Mouse (Mus musculus): ENCODE data around the gene Cacna2d3. TPM values are rescaled to one million over a fixed set of nuclear protein-coding genes. Genes with fewer than 3 reads are reported as not detected.

The Cacna2d3 gene
- total RNA-seq, 2 experiments from 2014 or later, result 0.23 to 0.31 TPM

- DNase-seq, result no peak
Measured at GRCm38 (mm10) chr14:29385500-29385899, 336.2 kb downstream of the Cacna2d3 start.

DNA sequence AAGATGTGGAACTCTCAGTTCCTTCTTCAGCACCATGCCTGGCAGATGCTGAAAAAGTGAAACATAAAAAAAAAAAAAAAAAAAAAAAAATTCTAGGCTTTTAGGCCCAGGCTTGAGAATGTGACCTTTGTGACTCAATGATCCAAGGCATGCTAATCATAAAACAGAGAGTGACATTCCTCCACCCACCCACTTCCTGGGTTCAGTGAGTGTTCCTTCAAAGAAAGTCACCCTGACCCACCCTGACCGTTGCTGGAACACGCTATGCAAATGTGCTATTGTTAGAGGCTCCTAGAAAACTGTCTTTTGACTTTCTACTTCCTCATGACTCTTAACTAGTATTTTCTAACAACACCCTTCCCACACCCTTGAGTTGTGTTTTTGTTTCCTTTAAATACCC lies 338.9 kb downstream of the Cacna2d3 start:
- DNase-seq, result no peak

GRCm38 (mm10) chr14:29366911-29367310 lies 354.8 kb downstream of the Cacna2d3 start:
- DNase-seq, result no peak

- DNase-seq, result peak; percentile 7
Measured at GRCm38 (mm10) chr14:29362448-29362847, 359.2 kb downstream of the Cacna2d3 start.

GRCm38 (mm10) chr14:29350627-29351026 lies 371.0 kb downstream of the Cacna2d3 start:
- no peak for DNase-seq

- no peak for DNase-seq
Measured at GRCm38 (mm10) chr14:29341581-29341980, 380.1 kb downstream of the Cacna2d3 start.

DNA sequence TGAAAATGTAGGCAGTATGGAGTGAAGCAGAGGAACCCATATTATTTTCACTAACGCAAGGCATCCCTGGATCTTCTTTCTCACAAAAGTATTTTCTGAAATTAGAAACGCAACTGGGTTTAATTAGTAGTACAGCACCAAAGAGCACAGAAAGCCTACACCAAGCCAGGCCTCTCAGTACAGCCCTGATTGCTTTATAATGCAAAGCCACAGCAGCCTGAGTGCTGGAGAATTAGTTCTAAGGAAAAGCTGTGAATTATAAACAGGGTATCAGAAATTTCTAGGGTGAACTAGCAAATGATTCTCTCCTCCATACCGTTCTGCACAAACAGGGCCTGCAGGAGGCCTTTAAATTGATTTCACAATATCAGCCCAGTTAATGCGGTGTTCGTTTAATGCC lies 380.9 kb downstream of the Cacna2d3 start:
- no peak for DNase-seq

GRCm38 (mm10) chr14:29334897-29335296 lies 386.8 kb downstream of the Cacna2d3 start:
- DNase-seq, result no peak

GRCm38 (mm10) chr14:29334216-29334615 lies 387.4 kb downstream of the Cacna2d3 start:
- DNase-seq, result no peak

DNA sequence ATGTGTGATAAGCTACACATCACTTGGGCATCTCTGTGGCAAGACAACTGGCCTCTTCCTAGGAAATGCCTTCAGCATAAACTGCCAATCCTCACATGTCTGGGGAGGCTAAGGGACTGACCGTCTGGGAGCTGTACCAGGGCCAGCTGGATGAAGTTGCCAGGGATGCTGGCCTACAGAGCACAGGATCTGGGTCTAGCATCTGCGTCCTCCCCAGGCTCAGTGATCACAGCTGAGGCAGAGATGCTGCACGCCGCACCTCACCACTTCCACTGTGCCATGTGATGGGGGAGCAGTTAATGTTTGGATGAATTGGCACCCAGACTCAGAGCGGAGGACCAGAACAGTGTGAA lies 397.3 kb downstream of the Cacna2d3 start:
- no peak for DNase-seq

GRCm38 (mm10) chr14:29323718-29324429 lies 397.8 kb downstream of the Cacna2d3 start:
- DNase-seq, result no peak

DNA sequence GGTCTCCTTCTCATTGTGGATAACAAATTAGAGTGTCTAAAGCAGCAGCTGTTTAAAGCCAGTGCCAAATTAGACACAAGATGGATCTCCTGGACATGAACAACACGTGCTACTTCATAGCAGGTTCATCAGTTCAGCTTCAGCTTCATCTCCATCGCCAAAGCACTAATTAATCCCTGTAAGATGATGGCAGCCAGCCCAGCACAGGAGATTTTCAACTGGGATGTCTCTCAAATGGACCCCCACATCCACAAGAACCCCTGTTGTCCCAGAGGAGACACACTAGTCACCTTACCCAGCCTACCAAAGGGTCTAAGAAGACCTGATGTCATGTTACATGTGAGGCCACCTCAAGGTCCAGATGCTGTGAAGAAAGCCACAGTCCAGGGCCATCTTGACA lies 408.2 kb downstream of the Cacna2d3 start:
- DNase-seq, result no peak

DNA sequence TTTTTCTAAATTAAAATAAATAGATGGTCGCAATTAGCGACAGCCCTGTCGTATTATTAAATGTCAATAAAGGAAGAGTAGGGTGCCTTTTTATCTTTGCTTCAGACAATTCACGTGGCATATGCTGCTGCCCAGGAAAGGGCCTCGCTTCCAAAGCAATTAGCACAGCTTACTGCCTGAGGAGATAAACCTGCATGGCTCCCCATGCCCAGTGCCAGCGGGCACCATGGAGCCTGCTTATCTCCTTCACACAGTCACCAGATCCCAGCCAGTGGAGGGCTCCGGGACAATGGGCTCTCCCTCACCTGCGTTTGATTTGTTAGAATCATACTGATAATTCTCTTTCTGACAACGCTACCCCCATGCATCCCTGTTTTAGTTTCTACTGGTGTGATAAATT lies 416.0 kb downstream of the Cacna2d3 start:
- no peak for DNase-seq

- no peak for DNase-seq
Measured at GRCm38 (mm10) chr14:29296185-29296754, 425.4 kb downstream of the Cacna2d3 start.

- no peak for DNase-seq
Measured at GRCm38 (mm10) chr14:29278901-29279300, 442.8 kb downstream of the Cacna2d3 start.

DNA sequence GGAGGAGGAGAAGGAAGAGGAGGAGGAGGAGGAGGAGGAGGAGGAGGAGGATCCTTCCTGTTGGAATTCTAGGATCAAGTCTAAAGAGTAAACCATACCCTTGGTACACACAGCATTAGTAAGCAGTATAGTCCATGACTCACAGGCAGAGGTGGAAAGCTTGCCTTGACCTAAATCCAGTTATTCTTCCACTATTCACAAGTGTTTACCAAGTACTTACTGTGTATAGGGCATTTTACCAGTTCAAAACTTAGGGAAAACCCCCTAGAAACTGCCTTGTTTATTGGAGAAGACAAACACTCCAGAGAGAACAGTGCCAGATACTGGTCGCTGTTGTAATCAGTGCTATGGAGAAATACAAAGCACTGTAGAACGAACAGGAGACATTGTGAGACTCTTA lies 443.3 kb downstream of the Cacna2d3 start:
- no peak for DNase-seq

- DNase-seq, result peak; percentile 8
Measured at GRCm38 (mm10) chr14:29277701-29278100, 444.0 kb downstream of the Cacna2d3 start.

GRCm38 (mm10) chr14:29273890-29274289 lies 447.8 kb downstream of the Cacna2d3 start:
- no peak for DNase-seq

DNA sequence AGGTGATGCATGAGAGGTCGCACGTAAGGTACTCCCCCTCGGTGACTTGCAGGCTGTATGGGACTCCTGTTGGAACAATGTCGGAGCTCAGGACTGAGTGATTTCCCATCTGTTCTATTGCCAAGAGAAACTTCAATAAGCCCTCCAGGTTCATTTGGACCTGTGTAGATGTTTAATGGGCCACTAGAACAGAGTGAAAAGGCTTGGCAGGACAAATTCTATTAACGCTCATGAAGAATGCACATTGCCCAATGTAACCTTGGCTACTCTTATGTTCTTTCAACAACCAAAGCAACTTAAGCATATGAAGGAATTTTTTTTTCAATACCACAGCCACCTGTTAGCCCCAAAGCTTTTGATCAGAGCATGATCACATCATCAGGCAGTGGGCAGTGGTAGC lies 451.1 kb downstream of the Cacna2d3 start:
- no peak for DNase-seq

GRCm38 (mm10) chr14:29269816-29270215 lies 451.8 kb downstream of the Cacna2d3 start:
- DNase-seq, result no peak

DNA sequence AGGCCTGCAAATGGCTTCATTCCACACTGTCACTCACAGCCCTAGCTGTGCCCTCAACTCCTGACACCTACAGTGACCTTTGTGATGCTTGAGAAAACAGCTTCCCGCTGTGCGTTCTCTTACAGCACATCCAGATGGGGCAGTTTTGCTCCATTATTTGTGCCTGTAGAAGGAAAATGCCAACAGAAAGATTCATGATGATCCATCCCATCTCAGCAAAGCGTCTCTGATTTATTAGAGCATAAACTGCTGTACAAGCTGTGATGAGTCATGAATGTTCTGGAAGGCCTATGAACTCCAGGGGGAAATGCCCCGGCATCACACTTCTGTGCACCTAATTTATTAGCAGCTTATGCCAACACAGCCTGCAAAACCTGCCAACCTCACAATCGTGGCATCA lies 453.1 kb downstream of the Cacna2d3 start:
- DNase-seq, result no peak

DNA sequence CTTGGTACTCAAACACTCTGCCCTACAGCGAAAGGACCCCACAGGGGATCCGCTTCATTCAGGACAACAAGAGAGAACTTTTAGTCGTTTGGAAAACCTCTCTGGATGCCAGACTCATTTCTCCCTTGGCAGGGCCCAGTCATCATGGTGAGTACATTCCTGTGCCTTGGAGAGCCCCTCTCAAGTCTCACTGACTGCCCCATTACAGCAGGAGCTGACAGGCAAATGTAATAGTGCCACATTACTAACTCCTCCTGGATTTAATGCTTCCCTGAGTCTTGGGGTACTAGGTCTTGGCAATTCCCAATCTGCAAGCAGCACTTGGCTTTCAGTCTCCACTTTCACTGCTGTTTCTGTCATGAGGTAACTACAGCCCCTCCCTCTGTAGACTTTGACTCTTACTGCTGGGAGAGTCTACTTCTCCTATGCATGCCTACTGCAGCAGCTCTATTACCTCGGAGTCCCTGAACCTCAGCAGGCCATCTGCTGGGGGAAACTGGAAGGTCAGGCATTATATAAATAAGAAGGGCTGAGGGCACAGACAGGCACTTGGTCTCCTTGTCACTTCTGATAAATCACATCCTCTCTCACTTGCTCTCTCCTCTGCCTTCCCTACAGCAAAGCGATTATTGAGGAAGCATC lies 454.3 kb downstream of the Cacna2d3 start:
- peak; percentile 36 for DNase-seq

GRCm38 (mm10) chr14:29260621-29261020 lies 461.0 kb downstream of the Cacna2d3 start:
- no peak for DNase-seq

DNA sequence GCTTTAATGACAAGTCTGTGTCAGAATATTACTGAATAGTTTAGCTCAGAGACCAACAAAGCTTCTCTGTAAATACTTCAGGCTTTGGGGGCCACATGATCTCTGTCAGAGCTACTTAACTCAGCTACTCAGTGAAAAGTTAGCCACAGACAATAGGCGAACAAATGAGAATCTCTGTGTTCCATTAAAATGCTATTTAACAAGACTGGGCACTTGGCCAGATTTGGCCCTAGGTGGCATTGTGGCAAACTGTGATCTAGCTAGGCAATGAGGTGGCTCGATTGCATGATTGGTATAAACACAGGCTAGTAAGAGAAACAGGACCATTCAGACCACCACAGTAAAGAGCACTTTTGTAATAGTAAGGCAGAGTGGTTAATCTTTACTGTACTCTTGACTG lies 478.1 kb downstream of the Cacna2d3 start:
- DNase-seq, result no peak
